Mouse (Mus musculus) liver, postnatal 0 days (tissue): ENCODE data around the gene Tnnt3. TPM values are rescaled to one million over a fixed set of nuclear protein-coding genes. Genes with fewer than 3 reads are reported as not detected.

Experiments used
- ATAC-seq: fragments of 200-750 bp; cut with Nextera tagmentation; 2 replicates; pipeline ENCODE4 v1.8.0; 2017; ENCODE audit warnings: mild to moderate bottlenecking, moderate library complexity
- DNase-seq: peaks from one replicate; pipeline ENCODE4 v3.0.0-alpha.2; 2016
- H3K27ac ChIP-seq: fragments of 300-500 bp; sonication (generic); 2 replicates; pipeline ENCODE4 v1.5.1; 2014; ENCODE audit warnings: antibody characterized with exemption, moderate library complexity, mild to moderate bottlenecking, low read depth
- H3K27me3 ChIP-seq: fragments of 300-500 bp; sonication (generic); 2 replicates; pipeline ENCODE4 v1.6.1; 2014; ENCODE audit warnings: low read length, control low read depth, mixed read lengths; ENCODE audit not compliant: insufficient read depth
- H3K36me3 ChIP-seq: fragments of 300-500 bp; sonication (generic); replicated peaks from 2 replicates; pipeline ENCODE4 v1.6.1; 2014; ENCODE audit warnings: mild to moderate bottlenecking, control low read depth, low read length, moderate library complexity, mixed read lengths; ENCODE audit not compliant: insufficient read depth
- H3K4me1 ChIP-seq: fragments of 300-500 bp; sonication (generic); 2 replicates; pipeline ENCODE4 v1.6.1; 2014; ENCODE audit warnings: antibody characterized with exemption, mild to moderate bottlenecking, control low read depth; ENCODE audit not compliant: insufficient read depth
- H3K4me2 ChIP-seq: fragments of 300-500 bp; sonication (generic); 2 replicates; pipeline ENCODE4 v1.6.1; 2014; ENCODE audit warnings: low read depth, mild to moderate bottlenecking, low read length, moderate library complexity, mixed read lengths
- H3K4me3 ChIP-seq: fragments of 300-500 bp; sonication (generic); 2 replicates; pipeline ENCODE4 v1.5.1; 2014; ENCODE audit warnings: low read depth, low read length
- H3K9ac ChIP-seq: fragments of 300-500 bp; sonication (generic); replicated peaks from 2 replicates; pipeline ENCODE4 v1.6.1; 2014; ENCODE audit warnings: mild to moderate bottlenecking, moderate library complexity
- H3K9me3 ChIP-seq: fragments of 300-500 bp; sonication (generic); 2 replicates; pipeline ENCODE4 v1.6.1; 2016; ENCODE audit warnings: mild to moderate bottlenecking, control low read depth, low read length, mixed read lengths
- CTCF ChIP-seq: sonication (generic); IDR thresholded peaks from 2 replicates; pipeline ENCODE4 v1.5.1; 2016; ENCODE audit warnings: antibody characterized with exemption, low read depth
- EP300 ChIP-seq: IDR thresholded peaks from 2 replicates; pipeline ENCODE4 v1.6.1; 2016; ENCODE audit warnings: antibody characterized with exemption, low read depth, mild to moderate bottlenecking
- WGBS: fragments of 180-500 bp; shearing (Covaris S2); extraction: QIAGEN DNeasy Blood & Tissue Kit; methylation state at CpG from one replicate; pipeline ENCODE4 v1.1.7; 2014; ENCODE audit not compliant: insufficient replicate concordance; 5-methylcytosine and 5-hydroxymethylcytosine counted together
- polyA plus RNA-seq: library from polyadenylated mRNA; unstranded; fragments of >200 nt; fragmentation: Nextera tagmentation; extraction: Ambion mirVana; gene quantifications from 2 replicates; pipeline ENCODE4 v1.2.1, GENCODE M21; 2015

Gene Tnnt3
- polyA plus RNA-seq, 1 experiment from 2014 or later, result 3.6 TPM

DNA sequence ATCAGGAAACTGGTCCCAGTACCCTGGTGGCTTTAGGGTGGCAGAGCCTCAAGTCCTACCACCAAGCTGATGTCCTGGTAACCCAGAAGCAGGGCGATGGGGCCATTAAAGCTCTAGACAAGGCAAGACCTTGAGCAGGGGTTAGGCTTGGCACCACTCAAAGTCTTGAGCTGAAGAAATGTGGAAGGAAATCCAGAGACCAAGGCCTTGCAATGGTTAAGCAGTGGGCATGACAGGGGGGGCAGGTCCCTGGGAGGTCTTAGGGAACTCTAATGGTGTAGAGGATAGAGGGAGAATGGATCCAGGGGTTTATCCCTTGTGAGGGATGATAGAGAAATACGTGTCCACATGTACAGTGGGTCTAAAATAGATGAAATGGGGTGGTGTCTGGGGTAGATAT, 25.2 kb upstream of the Tnnt3 start:
- ATAC-seq (no peak), DNase-seq (no peak)
- WGBS, result 64% methylated on average over 2 of the region's 2 CpGs
- TF ChIP-seq CTCF, result no peak
- TF ChIP-seq EP300, result no peak
- Histone ChIP-seq H3K9ac (no peak overlapping the region), H3K27me3 (no peaks in the 10 kb centered on the region), H3K9me3 (no peaks in the 10 kb centered on the region), H3K36me3 (no peaks in the 10 kb centered on the region), H3K27ac (no peak overlapping the region), H3K4me3 (no peak overlapping the region), H3K4me2 (no peak overlapping the region), H3K4me1 (no peaks in the 10 kb centered on the region)

DNA sequence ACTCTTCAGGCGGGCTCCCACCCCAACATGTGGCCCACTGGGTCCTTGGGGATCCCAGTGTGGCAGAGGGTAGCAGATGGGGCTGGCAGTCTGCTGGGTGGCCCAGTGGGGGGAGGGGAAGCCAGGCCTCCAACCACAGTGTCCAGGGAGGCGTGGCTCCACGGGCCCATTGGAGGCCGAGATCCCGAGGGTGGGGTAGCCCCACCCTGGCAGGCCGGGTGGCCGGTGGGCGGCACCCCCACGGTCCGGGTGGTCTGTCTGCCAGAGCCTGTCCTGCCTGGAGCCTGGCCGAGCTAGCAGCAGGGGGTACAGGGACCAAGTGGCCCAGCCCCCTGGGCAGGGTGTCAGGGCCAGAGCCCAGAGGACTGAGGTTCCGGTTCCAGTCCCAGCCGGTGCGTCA, 23.8 kb upstream of the Tnnt3 start:
- H3K4me1 ChIP-seq, result no peaks in the 10 kb centered on the region
- no peaks in the 10 kb centered on the region for H3K9me3 ChIP-seq
- no peak overlapping the region for H3K4me2 ChIP-seq
- no peaks in the 10 kb centered on the region for H3K27me3 ChIP-seq
- H3K9ac ChIP-seq, result no peak overlapping the region
- ATAC-seq (no peak), DNase-seq (no peak)
- H3K4me3 ChIP-seq, result no peak overlapping the region
- H3K27ac ChIP-seq, result no peak overlapping the region
- TF ChIP-seq CTCF (no peak), EP300 (no peak)
- WGBS, result 73% methylated on average over 14 of the region's 14 CpGs
- no peaks in the 10 kb centered on the region for H3K36me3 ChIP-seq

DNA sequence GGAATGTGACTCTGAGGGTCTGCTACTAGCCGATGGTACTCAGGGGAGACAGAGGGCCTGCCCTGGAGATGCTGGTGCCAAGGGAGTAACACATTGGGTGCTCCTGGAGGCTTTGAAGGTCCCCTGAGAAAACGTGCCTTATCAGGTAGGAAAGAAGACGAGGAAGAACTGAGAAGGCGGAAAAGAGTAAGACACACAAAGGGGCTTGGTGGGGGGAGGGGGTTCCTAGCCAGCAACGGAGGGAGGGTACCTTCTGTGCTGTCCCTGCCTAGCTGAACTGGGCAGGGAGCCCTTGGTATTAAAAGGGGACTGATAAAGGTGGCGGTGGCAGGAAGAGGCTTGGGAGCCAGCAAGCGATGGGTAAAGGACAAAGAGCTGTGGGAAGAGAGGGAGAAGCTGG, 23.0 kb upstream of the Tnnt3 start:
- TF ChIP-seq CTCF, result no peak
- TF ChIP-seq EP300, result no peak
- Histone ChIP-seq H3K4me1 (no peaks in the 10 kb centered on the region), H3K4me2 (no peak overlapping the region), H3K9me3 (no peaks in the 10 kb centered on the region), H3K27ac (no peak overlapping the region), H3K9ac (no peak overlapping the region), H3K27me3 (no peaks in the 10 kb centered on the region), H3K36me3 (no peaks in the 10 kb centered on the region), H3K4me3 (no peak overlapping the region)
- WGBS, result 71% methylated on average over 7 of the region's 7 CpGs
- ATAC-seq (no peak), DNase-seq (no peak)

DNA sequence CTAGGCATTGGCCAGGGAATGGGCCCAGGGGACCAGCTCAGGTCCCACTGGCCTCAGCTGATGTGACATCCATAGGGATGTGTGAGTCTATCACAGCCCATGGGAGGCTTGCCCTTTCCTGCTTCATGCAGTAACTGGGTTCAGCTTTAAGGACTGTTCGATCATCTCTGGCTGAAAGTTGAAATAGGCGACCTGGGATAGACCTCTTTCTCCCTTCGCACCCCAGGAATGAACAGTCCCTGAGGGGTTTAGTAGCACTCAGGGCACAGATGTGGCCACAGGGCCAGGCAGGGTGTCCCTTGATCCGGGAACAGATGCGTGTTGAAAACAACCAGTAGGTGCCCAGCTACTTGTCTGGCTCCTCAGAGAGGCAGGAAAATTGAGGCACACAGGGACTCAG, 22.4 kb upstream of the Tnnt3 start:
- Histone ChIP-seq H3K4me3 (no peak overlapping the region), H3K4me1 (peaks cover 5% of the 10 kb centered on the region), H3K27ac (no peak overlapping the region), H3K4me2 (no peak overlapping the region), H3K27me3 (no peaks in the 10 kb centered on the region), H3K36me3 (no peaks in the 10 kb centered on the region), H3K9ac (no peak overlapping the region), H3K9me3 (no peaks in the 10 kb centered on the region)
- DNase-seq (no peak), ATAC-seq (no peak)
- TF ChIP-seq CTCF (no peak), EP300 (no peak)
- 74% methylated on average over 5 of the region's 5 CpGs for WGBS

DNA sequence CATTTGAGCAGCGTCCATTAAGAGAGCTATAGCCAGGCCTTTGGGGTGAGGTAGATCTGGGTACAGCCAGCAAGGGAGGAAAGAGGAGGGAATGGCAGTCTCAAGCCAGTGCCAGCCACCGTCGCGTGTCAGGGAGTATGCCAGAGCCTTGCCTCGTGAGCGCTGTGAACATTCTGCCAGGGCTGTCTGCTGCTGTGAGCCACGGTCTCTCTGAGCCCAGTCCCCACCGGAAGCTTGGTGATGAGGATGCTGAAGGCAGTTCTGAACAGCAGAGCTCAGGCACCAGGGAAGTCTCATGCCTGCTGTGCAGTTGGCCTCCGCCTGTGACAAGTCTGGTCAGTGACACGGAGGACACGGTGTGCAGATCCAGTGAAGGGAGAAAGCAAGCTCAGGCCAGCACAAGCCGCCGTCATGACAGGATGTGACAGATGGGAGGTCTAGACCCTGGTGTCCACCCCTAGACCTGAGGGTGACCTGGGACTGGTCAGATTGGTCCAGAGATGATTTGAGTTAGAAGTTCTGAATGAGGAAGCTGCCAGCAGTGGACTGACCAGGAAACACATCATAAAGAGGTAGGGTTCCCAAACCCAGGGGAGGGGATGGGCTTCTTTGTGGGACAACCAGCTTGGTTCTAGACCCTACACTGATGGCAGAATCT, 21.7 kb upstream of the Tnnt3 start:
- 75% methylated on average over 13 of the region's 13 CpGs for WGBS
- no peaks in the 10 kb centered on the region for H3K9me3 ChIP-seq
- no peaks in the 10 kb centered on the region for H3K36me3 ChIP-seq
- no peaks in the 10 kb centered on the region for H3K27me3 ChIP-seq
- no peak for TF ChIP-seq EP300
- no peak for TF ChIP-seq CTCF
- no peak overlapping the region for H3K4me3 ChIP-seq
- ATAC-seq, result no peak
- H3K4me1 ChIP-seq, result peaks cover 12% of the 10 kb centered on the region
- H3K9ac ChIP-seq, result no peak overlapping the region
- H3K4me2 ChIP-seq, result no peak overlapping the region
- no peak overlapping the region for H3K27ac ChIP-seq
- no peak for DNase-seq

DNA sequence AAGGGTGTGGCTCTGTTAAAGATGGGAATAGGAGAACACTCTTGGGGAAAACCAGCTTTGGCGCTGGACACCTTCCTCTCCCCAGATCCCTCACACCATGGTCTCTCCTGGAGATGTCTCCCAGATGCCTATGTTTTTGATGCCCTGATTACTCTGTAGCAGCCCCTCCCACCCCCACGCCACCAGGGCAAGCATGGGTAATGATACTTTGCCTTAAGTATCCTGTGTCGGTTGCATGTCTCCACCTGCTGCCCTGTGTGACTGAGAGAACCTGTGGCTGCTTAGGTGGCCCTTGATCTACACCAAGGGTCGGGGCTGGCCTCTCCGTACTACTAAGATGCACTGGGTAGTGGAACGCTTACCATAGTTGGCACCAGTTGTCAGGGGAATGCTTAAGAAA, 20.6 kb upstream of the Tnnt3 start:
- Histone ChIP-seq H3K36me3 (no peaks in the 10 kb centered on the region), H3K9ac (no peak overlapping the region), H3K4me2 (no peak overlapping the region), H3K4me1 (peaks cover 16% of the 10 kb centered on the region), H3K27me3 (no peaks in the 10 kb centered on the region), H3K4me3 (no peak overlapping the region), H3K27ac (no peak overlapping the region), H3K9me3 (no peaks in the 10 kb centered on the region)
- DNase-seq, result no peak
- WGBS, result 86% methylated on average over 6 of the region's 6 CpGs
- TF ChIP-seq CTCF, result no peak
- TF ChIP-seq EP300, result no peak
- ATAC-seq, result no peak

DNA sequence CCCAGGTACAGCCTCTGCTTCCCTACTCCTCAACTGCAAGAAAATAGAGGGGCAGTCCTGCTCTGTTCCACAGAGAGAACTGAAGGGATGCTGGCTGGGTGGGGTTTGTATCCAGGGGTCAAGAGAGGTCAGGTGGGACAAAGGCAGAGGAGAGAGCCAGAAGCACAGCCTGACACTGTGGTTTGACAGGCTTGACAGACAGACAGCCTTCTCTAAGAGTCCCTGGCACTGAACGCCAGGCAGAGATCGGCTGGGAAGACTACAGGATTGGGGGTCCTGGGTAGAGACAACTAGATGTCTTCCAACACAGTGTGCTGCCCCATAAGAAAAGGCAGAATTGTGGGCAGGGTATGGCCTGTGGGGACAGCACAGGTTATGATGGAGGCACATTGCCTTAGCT, 20.1 kb upstream of the Tnnt3 start:
- H3K9ac ChIP-seq, result no peak overlapping the region
- H3K9me3 ChIP-seq, result no peaks in the 10 kb centered on the region
- no peak overlapping the region for H3K4me3 ChIP-seq
- TF ChIP-seq EP300 (no peak), CTCF (no peak)
- no peaks in the 10 kb centered on the region for H3K36me3 ChIP-seq
- no peaks in the 10 kb centered on the region for H3K27me3 ChIP-seq
- no peak for DNase-seq
- no peak overlapping the region for H3K4me2 ChIP-seq
- WGBS, result 89% methylated on average over 2 of the region's 2 CpGs
- H3K27ac ChIP-seq, result no peak overlapping the region
- H3K4me1 ChIP-seq, result peaks cover 16% of the 10 kb centered on the region
- no peak for ATAC-seq
